Mouse (Mus musculus) liver, adult (tissue): ENCODE measurements at regions not wholly inside any gene's neighbourhood (a gene's known extent, or its start where the extent isn't known, plus 50 kb on each side); places are given as distances from the start of the nearest gene placed in this dataset.

Experiments
- GATA4 ChIP-seq: IDR thresholded peaks from 2 replicates; pipeline ENCODE4 v1.6.1; 2014; ENCODE audit warnings: mild to moderate bottlenecking, low read length; ENCODE audit not compliant: insufficient replicate concordance

DNA sequence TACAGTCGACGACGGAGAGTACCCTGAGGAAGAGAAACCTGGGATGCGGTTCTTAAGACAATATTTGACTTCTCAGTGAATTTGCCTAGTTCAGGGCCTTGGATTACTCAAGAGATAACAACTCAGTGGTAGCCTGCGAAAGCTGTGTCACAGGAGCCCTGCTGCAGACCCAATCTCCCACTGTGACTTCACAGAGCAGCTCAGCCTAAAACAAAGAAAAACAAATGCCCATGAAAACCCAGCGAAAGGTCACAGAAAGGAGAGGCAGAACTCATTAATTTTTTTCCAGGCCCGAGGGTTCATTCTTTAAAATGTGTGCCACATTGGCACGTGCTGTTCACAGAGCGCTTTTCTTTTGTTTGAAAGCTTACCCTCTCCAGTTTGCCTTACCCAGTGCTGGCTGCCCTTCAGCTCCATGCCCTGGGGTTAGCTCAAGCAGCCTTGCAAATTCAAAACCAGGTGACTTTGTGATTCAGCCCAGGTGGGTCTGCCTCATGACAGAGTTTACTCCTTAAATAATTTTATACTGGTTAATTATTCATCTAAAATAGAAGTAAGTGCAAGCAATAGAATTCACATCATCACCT is 1085.5 kb upstream of the Adgrl4 start:
- no peak for TF ChIP-seq GATA4

DNA sequence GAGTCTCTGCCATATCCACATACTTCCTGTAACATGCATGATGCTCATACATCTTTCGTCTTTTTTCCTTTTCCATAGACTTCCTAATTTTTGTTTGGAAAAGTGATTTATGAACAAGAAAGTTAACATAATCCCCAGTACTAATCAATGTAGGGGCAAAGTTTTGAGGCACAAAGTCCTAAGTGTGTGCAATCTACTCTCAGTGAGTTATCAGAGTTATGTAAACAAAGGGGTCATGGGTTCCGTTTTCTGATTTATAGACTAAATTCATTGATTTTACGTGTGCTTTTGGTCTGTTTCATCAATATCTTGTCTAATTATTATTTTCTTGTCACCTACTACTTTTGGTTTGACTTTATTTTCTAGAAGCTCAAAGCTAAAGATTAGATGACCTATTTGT is 1071.9 kb upstream of the Adgrl4 start:
- TF ChIP-seq GATA4 = peak; percentile 95

DNA sequence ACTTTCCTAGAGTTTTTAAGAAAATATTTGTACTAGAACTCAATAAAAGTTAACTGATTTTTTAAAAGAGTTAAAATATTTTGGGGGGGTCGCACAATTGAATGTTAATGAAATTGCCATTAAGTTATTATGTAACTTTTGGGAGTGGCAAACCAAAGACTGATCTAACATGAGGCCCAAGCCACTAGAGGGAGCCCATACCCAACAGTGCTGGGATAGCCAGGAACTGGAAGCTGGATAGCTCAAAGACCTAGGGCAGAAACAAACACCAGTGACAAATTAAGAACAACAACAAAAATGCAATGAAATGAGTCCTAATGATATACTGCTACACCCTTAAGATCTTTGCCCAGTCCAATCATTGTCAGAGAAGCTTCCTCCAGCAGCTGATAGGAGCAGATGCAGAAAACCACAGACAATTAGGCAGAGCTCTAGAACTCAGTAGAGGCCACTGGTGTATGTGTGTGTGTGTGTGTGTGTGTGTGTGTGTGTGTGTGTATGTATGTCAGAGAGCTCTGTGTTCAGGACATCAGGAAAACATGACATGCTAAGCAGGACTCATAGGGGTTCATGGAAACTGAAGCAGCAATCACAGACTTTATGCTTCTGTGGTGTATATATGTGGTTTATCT is 1052.6 kb upstream of the Adgrl4 start:
- TF ChIP-seq GATA4 = no peak

DNA sequence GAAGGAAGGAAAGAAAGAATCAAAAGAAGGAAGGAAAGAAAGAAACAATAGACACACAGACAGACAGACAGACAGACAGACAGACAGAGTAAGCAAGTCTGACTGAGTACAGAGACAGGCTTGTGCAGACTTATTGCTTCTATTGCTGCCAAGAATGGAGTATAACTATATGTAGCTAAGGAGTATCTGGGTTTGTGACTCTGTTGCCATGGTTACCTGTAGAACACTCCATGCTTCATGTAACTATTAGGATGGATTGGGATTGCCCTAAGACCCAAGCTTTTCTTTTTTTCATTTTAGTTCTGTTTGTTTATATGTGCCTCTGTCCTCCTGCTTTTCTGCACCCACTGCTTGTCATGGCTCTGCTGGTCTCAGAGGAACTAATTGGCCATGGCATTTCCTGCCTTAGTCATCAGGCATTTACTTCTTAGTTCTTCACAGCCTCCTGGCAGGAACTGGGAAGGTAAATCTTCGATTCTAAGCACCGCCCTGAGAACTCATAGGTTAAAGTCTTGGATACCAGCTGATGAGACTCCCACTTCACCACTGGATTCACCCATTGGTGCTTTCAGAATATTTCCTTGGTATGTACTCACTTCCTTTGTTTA is 1035.9 kb upstream of the Adgrl4 start:
- no peak for TF ChIP-seq GATA4

- no peak for TF ChIP-seq GATA4
Measured at GRCm38 (mm10) chr3:150406086-150406485, 1031.6 kb upstream of the Adgrl4 start.

DNA sequence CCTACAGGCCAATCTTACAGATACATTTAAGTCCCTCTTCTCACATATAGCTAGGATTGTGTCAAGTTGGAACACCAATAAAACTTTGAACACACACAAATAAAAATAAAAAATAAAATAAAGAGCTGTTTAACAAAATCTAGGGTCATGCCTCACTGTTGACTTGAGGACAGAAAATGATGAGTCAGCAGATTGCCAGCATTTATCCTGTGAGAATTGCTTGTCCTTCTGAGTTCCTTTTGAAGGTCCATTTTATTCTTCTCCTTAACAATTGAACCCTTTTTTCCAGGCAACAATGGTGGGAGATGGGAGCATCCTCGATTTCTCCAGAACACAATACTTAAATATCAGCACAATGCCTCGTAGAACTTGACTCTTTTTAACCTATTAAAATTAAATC is 1022.4 kb upstream of the Adgrl4 start:
- no peak for TF ChIP-seq GATA4

GRCm38 (mm10) chr3:150416447-150416846 is 1021.2 kb upstream of the Adgrl4 start:
- no peak for TF ChIP-seq GATA4

DNA sequence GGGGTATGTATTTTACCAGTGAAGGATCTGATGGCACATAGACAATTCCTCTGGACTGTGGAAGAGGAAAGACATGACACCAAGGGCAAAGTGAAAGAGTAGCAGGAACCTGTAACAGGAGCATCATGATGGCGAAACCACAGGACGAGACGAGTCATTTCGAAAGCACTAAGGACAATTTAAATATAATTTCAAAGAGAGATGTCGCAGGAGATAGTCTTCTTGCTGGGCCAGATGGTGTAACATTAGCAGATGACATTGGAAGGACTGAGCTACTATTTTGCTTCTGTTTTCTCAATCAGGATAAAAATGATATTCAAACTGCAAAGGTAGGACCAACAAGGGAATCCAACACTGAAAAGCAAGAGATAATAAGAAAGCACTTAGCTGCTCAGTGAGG is 1009.7 kb upstream of the Adgrl4 start:
- no peak for TF ChIP-seq GATA4

GRCm38 (mm10) chr3:150431291-150431690 is 1006.4 kb upstream of the Adgrl4 start:
- TF ChIP-seq GATA4 = no peak

DNA sequence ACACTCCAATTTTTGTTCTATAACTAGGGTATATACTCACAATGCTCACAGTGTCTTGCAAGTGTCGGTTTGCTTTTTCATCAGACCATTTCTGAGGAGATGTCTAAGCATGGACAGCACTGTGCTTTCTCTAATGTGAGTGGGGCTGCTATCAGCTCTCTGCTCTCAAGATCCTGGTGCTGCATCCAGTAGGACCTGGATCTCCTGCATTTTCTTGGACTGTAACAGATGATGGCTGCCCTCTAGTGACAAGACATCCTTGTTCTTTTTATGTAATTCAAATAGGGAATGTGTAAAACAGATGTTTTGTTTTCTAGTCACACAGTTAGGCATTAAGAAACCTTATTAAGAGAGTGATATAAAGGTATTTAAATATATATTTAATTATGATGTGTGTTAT is 1002.5 kb upstream of the Adgrl4 start:
- no peak for TF ChIP-seq GATA4

GRCm38 (mm10) chr3:150435818-150436607 is 1001.7 kb upstream of the Adgrl4 start:
- no peak for TF ChIP-seq GATA4
